Mouse (Mus musculus): ENCODE data around the gene Oxsr1. TPM values are rescaled to one million over a fixed set of nuclear protein-coding genes. Genes with fewer than 3 reads are reported as not detected.

The Oxsr1 gene
- polyA plus RNA-seq, 1 experiment from 2014 or later = 14.2 TPM

- Histone ChIP-seq H3K9me3 (no peaks in the 10 kb centered on the region), H3K4me2 (no peak overlapping the region), H3K4me3 (no peak overlapping the region), H3K36me3 (replicated peaks) (no peaks in the 10 kb centered on the region), H3K27ac (no peak overlapping the region), H3K27me3 (replicated peaks) (peaks cover 5% of the 10 kb centered on the region), H3K4me1 (peaks cover 2% of the 10 kb centered on the region), H3K9ac (no peak overlapping the region)
- ATAC-seq (replicated peaks) = no peak
- WGBS = 62% methylated on average over 10 of the region's 10 CpGs
Measured at GRCm38 (mm10) chr9:119334324-119334723, 12.1 kb upstream of the Oxsr1 start.

DNA sequence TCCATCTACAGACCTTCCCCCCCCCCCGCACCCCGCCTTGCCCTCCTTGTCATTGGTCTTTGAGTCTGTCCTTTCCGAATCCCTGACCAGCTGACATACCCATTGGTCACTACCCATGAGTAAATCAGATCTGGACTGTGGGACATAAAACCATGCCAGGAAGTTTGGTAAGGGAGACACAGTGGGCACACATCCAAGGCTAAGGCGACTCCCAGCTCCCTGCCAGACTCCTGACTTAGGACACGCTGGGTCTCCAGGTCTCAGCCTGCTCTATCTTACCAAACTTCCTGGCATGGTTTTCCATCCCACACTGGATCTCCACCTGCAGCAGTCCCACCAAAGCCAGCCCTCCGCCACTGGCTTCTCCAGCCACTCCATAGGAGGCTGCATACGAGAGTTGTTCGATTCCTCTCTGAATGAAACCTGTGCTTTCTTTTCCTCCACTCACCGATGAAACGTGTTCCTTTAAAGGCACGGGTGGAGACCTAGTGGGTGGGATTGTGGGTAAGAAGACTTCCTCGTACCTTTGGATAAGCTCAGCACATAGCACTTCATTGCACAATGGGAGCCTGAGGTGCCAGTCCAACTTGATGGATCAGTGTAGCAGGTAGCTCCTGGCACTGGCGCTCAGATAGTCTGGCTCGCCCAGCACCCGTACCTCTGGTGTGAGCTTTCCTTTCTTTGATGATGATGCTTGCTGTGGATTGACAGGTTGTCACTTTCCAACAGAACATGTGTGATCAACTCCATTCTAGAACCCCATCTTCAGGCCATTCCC, 8.1 kb upstream of the Oxsr1 start:
- no peak overlapping the region for H3K27ac ChIP-seq
- no peak overlapping the region for H3K4me2 ChIP-seq
- no peak overlapping the region for H3K4me3 ChIP-seq
- H3K36me3 ChIP-seq (replicated peaks) = no peaks in the 10 kb centered on the region
- H3K9ac ChIP-seq = no peak overlapping the region
- WGBS = 90% methylated on average over 15 of the region's 15 CpGs
- H3K27me3 ChIP-seq (replicated peaks) = no peaks in the 10 kb centered on the region
- H3K9me3 ChIP-seq = no peaks in the 10 kb centered on the region
- ATAC-seq (replicated peaks) = no peak
- no peaks in the 10 kb centered on the region for H3K4me1 ChIP-seq

- no peaks in the 10 kb centered on the region for H3K27me3 ChIP-seq (replicated peaks)
- H3K4me1 ChIP-seq = peaks cover 5% of the 10 kb centered on the region; the same call in 1 of the 2 replicates
- no peak overlapping the region for H3K9ac ChIP-seq
- 84% methylated on average over 3 of the region's 3 CpGs for WGBS
- H3K9me3 ChIP-seq = no peaks in the 10 kb centered on the region
- no peak overlapping the region for H3K4me3 ChIP-seq
- ATAC-seq (replicated peaks) = no peak
- H3K27ac ChIP-seq = no peak overlapping the region
- H3K36me3 ChIP-seq (replicated peaks) = no peaks in the 10 kb centered on the region
- no peak overlapping the region for H3K4me2 ChIP-seq
Measured at GRCm38 (mm10) chr9:119328488-119328887, 6.3 kb upstream of the Oxsr1 start.

- H3K27me3 ChIP-seq (replicated peaks) = no peaks in the 10 kb centered on the region
- H3K4me1 ChIP-seq = peaks cover 24% of the 10 kb centered on the region
- H3K4me3 ChIP-seq = no peak overlapping the region
- WGBS = 74% methylated on average over 1 of the region's 1 CpGs
- H3K9ac ChIP-seq = no peak overlapping the region
- H3K27ac ChIP-seq = no peak overlapping the region
- ATAC-seq (replicated peaks) = no peak
- H3K4me2 ChIP-seq = no peak overlapping the region
- H3K36me3 ChIP-seq (replicated peaks) = no peaks in the 10 kb centered on the region
- no peaks in the 10 kb centered on the region for H3K9me3 ChIP-seq
Measured at GRCm38 (mm10) chr9:119324130-119324529, 1.9 kb upstream of the Oxsr1 start.

DNA sequence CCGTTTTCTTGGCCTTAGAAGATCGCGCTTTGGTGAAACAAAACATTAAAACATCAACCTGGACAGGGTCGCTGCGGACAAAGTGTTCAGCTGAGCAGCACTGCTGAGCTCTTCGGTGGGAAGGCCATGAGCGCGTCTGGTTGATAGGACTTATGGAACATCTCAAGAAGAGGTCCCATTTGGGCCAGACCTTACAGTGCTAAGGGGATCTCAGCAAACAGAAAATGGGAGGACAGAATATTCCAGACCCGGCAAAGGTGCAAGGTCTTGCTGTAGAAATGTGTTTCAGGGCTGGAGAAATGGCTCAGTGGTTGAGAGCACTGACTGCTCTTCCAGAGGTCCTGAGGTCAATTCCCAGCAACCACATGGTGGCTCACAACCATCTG, 1.0 kb upstream of the Oxsr1 start:
- Histone ChIP-seq H3K27ac (peak overlapping the region; percentile 92), H3K27me3 (replicated peaks) (no peaks in the 10 kb centered on the region), H3K4me2 (peak overlapping the region; percentile 68), H3K36me3 (replicated peaks) (no peaks in the 10 kb centered on the region), H3K4me1 (peaks cover 24% of the 10 kb centered on the region), H3K9me3 (no peaks in the 10 kb centered on the region), H3K9ac (peak overlapping the region; percentile 62), H3K4me3 (peak overlapping the region; percentile 95)
- peak; percentile 25 for ATAC-seq (replicated peaks)
- WGBS = 4% methylated on average over 9 of the region's 9 CpGs

- Histone ChIP-seq H3K9ac (peak overlapping the region; percentile 72), H3K36me3 (replicated peaks) (no peaks in the 10 kb centered on the region), H3K4me2 (peak overlapping the region; percentile 68), H3K9me3 (no peaks in the 10 kb centered on the region), H3K4me3 (peak overlapping the region; percentile 95), H3K4me1 (peaks cover 24% of the 10 kb centered on the region), H3K27me3 (replicated peaks) (no peaks in the 10 kb centered on the region), H3K27ac (peak overlapping the region; percentile 92)
- WGBS = under 1% methylated on average over 55 of the region's 59 CpGs
- peak; percentile 54 for ATAC-seq (replicated peaks)
Measured at GRCm38 (mm10) chr9:119321392-119322229, 616 bp downstream of the Oxsr1 start.

DNA sequence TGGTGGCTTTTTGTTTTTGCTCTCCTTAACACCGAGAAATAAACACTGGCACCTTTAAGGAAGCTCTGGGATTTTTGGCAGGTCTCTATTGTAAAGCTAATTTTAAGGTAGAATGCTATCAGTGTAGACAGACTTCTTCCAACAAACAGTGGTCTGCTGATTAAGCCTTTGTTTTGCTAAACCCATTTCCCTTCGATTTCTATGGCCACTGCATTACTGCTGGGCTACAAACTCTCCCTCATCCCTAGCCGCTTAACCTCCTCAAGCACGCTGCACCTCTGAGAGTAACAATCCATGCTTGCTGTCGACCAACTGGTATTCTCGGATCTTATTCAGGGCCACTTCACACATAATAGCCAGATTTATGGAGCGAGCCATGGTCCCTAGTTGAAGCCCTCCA, 1.3 kb downstream of the Oxsr1 start:
- Histone ChIP-seq H3K27me3 (replicated peaks) (no peaks in the 10 kb centered on the region), H3K9me3 (no peaks in the 10 kb centered on the region), H3K27ac (no peak overlapping the region), H3K36me3 (replicated peaks) (no peaks in the 10 kb centered on the region), H3K4me1 (peaks cover 24% of the 10 kb centered on the region), H3K4me3 (peak overlapping the region; percentile 95), H3K4me2 (peak overlapping the region; percentile 68), H3K9ac (peak overlapping the region; percentile 72; the same call in 1 of the 2 replicates)
- ATAC-seq (replicated peaks) = no peak
- WGBS = 7% methylated on average over 7 of the region's 7 CpGs

DNA sequence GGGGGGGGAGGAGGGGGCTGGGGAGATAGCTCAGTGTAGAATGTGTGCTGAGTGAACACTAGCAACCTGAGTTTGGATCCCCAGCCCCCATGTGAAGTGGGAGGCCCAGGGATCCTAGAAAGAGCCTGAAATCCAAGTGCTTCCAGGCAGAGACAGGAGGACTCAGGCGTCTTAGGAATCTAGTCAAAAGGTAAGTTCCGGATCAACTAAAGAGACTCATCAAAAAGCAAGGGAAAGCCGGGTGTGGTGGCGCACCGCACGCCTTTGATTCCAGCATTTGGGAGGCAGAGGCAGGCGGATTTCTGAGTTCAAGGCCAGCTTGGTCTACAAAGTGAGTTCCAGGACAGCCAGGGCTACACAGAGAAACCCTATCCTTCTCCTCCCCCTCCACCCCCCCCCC, 1.8 kb downstream of the Oxsr1 start:
- H3K27ac ChIP-seq = no peak overlapping the region
- no peaks in the 10 kb centered on the region for H3K36me3 ChIP-seq (replicated peaks)
- peak overlapping the region; percentile 95; the same call in 1 of the 2 replicates for H3K4me3 ChIP-seq
- WGBS = 88% methylated on average over 7 of the region's 7 CpGs
- peaks cover 24% of the 10 kb centered on the region for H3K4me1 ChIP-seq
- no peak for ATAC-seq (replicated peaks)
- no peaks in the 10 kb centered on the region for H3K9me3 ChIP-seq
- H3K4me2 ChIP-seq = peak overlapping the region; percentile 68
- no peaks in the 10 kb centered on the region for H3K27me3 ChIP-seq (replicated peaks)
- H3K9ac ChIP-seq = no peak overlapping the region

DNA sequence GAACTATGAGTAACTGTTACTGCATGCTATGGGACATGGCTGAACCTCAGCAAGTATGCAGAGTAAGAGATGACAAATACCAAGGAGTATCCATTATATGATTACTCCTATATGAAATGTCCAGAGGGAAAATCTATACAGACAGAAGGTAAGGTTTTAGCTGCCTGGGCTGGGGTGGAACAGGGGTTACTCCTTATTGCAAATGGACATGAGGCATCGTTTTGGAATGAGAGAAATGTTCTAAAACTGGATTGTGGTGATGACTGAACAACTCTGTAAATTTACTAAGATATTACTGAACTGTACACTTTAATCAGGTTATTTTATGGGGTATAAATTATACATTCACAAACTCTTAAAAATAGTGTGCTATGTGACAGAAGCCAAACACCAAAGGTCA, 3.3 kb downstream of the Oxsr1 start:
- 93% methylated on average over 1 of the region's 1 CpGs for WGBS
- Histone ChIP-seq H3K27me3 (replicated peaks) (no peaks in the 10 kb centered on the region), H3K4me3 (no peak overlapping the region), H3K4me2 (no peak overlapping the region), H3K9me3 (no peaks in the 10 kb centered on the region), H3K4me1 (peaks cover 22% of the 10 kb centered on the region), H3K36me3 (replicated peaks) (no peaks in the 10 kb centered on the region), H3K27ac (no peak overlapping the region), H3K9ac (no peak overlapping the region)
- no peak for ATAC-seq (replicated peaks)

GRCm38 (mm10) chr9:119313096-119313495, 9.1 kb downstream of the Oxsr1 start:
- Histone ChIP-seq H3K36me3 (replicated peaks) (no peaks in the 10 kb centered on the region), H3K9ac (no peak overlapping the region), H3K4me1 (no peaks in the 10 kb centered on the region), H3K4me2 (no peak overlapping the region), H3K9me3 (no peaks in the 10 kb centered on the region), H3K27ac (no peak overlapping the region), H3K4me3 (no peak overlapping the region), H3K27me3 (replicated peaks) (no peaks in the 10 kb centered on the region)
- no peak for ATAC-seq (replicated peaks)
- WGBS = 92% methylated on average over 10 of the region's 10 CpGs

DNA sequence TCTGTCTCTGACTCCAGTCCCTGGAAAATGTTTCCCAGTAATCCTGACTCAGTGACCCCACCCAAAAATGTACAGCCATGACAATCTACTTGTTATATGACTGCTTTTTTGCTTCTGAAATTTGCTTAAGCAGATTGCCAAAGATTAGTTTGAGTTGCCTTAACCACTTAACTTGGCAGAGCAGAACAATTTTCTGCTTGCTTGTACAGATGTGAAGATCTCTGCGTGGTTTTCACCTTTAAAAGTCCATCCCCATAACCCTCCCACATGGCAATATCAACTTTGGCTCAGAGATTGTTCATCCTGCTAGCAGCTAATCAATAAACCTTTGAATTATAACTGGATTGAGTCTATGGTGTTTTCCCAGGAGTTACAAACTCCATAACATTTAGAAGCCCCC, 13.2 kb downstream of the Oxsr1 start:
- 81% methylated on average over 1 of the region's 1 CpGs for WGBS

GRCm38 (mm10) chr9:119305863-119306262, 16.4 kb downstream of the Oxsr1 start:
- Histone ChIP-seq H3K27me3 (replicated peaks) (no peaks in the 10 kb centered on the region), H3K4me2 (no peak overlapping the region), H3K27ac (no peak overlapping the region), H3K36me3 (replicated peaks) (no peaks in the 10 kb centered on the region), H3K4me3 (no peak overlapping the region), H3K4me1 (no peaks in the 10 kb centered on the region), H3K9me3 (no peaks in the 10 kb centered on the region), H3K9ac (no peak overlapping the region)
- WGBS = 95% methylated on average over 7 of the region's 7 CpGs
- ATAC-seq (replicated peaks) = no peak

More for the DNA sequence above, 13.2 kb downstream of the Oxsr1 start:
- H3K9ac ChIP-seq = no peak overlapping the region
- no peaks in the 10 kb centered on the region for H3K27me3 ChIP-seq (replicated peaks)
- no peaks in the 10 kb centered on the region for H3K36me3 ChIP-seq (replicated peaks)
- no peak overlapping the region for H3K27ac ChIP-seq
- H3K9me3 ChIP-seq = no peaks in the 10 kb centered on the region
- H3K4me2 ChIP-seq = no peak overlapping the region
- no peak for ATAC-seq (replicated peaks)
- H3K4me1 ChIP-seq = no peaks in the 10 kb centered on the region
- H3K4me3 ChIP-seq = no peak overlapping the region

Data from midbrain, embryonic 15.5 days (tissue).